ENCODE assay signal across 9 mouse cellular contexts in genomic region chr17:42987692-42988091, GRCm38 (mm10). TPM values are rescaled to one million over a fixed set of nuclear protein-coding genes. Genes with fewer than 3 reads are reported as not detected.
DNase-seq lines count a peak whose midpoint lies in the region; ATAC-seq lines count a peak whose summit lies in the region.
"Had no signal": no experiment of that assay in that cellular context is flagged by ENCODE, and none has a peak within 500 bp of the region (broad histone marks: within the 10 kb centered on the region; RNA-seq: fewer than 3 reads in every experiment).

No protein-coding gene starts in this region.

- no peak overlapping the region for H3K9ac ChIP-seq in liver, embryonic 11.5 days (ENCODE audit: low read depth, low read length)
- H3K9ac ChIP-seq: embryonic facial prominence, embryonic 15.5 days; neural tube, embryonic 13.5 days had no signal

- no peaks in the 10 kb centered on the region for H3K9me3 ChIP-seq in liver, embryonic 11.5 days (ENCODE audit: control insufficient read depth, low read length)
- H3K9me3 ChIP-seq: embryonic facial prominence, embryonic 15.5 days; neural tube, embryonic 13.5 days had no signal

- no peaks in the 10 kb centered on the region for H3K36me3 ChIP-seq in liver, embryonic 11.5 days (ENCODE audit: control insufficient read depth, insufficient read depth, low read length)
- H3K36me3 ChIP-seq: embryonic facial prominence, embryonic 15.5 days; neural tube, embryonic 13.5 days had no signal

- no peaks in the 10 kb centered on the region for H3K4me1 ChIP-seq in liver, embryonic 11.5 days (replicated peaks; ENCODE audit: control insufficient read depth, insufficient read depth, low read length)
- H3K4me1 ChIP-seq: embryonic facial prominence, embryonic 15.5 days; neural tube, embryonic 13.5 days had no signal

- H3K27me3 ChIP-seq in liver, embryonic 11.5 days (replicated peaks; ENCODE audit: control insufficient read depth, insufficient read depth, low read length): no peaks in the 10 kb centered on the region
- H3K27me3 ChIP-seq: embryonic facial prominence, embryonic 15.5 days; neural tube, embryonic 13.5 days had no signal

- DNase-seq in liver (peak; percentile 50), WW6 (ENCODE audit: low read depth, low spot score) (peak; percentile 46)
- DNase-seq in liver, embryonic 11.5 days (ENCODE audit: low spot score): no peak
- DNase-seq in kidney, adult 9 months: peak; percentile 38
- peak; percentile 66 for DNase-seq in testis, postnatal 10 days (ENCODE audit: low spot score)
- DNase-seq in cerebellum, adult 8-10 months: no peak
- no peak for DNase-seq in right cerebral cortex, postnatal 25 days

- WGBS in liver, embryonic 11.5 days: 18% methylated on average over 4 of the region's 4 CpGs

- ATAC-seq in liver, embryonic 11.5 days (replicated peaks; ENCODE audit: low FRiP score): no peak

- no peak overlapping the region for H3K27ac ChIP-seq in liver, embryonic 11.5 days (ENCODE audit: low read depth, low read length)
- H3K27ac ChIP-seq: embryonic facial prominence, embryonic 15.5 days; neural tube, embryonic 13.5 days had no signal

- no peak overlapping the region for H3K4me3 ChIP-seq in liver, embryonic 11.5 days (ENCODE audit: low read depth, low read length)
- H3K4me3 ChIP-seq: embryonic facial prominence, embryonic 15.5 days; neural tube, embryonic 13.5 days had no signal

- no peak overlapping the region for H3K4me2 ChIP-seq in liver, embryonic 11.5 days
- H3K4me2 ChIP-seq: embryonic facial prominence, embryonic 15.5 days; neural tube, embryonic 13.5 days had no signal

RNA-seq across cellular contexts. Expression of gene Tnfrsf21, which starts 28.7 kb away (rescaled TPM):
- 30.8 and 36.0 TPM in 2 replicates for polyA plus RNA-seq in liver, embryonic 11.5 days (2014; fragmentation: Nextera tagmentation; extraction: Ambion mirVana)

Comparison
In these comparisons a context has a peak if more than half of its experiments do, and no peak if none do; other contexts are left out.
1. DNase-seq: peak in liver (single experiment), WW6 (single experiment), kidney, adult 9 months (single experiment) and testis, postnatal 10 days (single experiment); none in liver, embryonic 11.5 days (single experiment), cerebellum, adult 8-10 months (single experiment) and right cerebral cortex, postnatal 25 days (single experiment).